Mouse (Mus musculus) R1 (cell line): ENCODE data around the gene Cdrt4.

ENCODE experiments used
- DNase-seq: peaks from one replicate; pipeline ENCODE4 v3.0.0-alpha.2; 2018; ENCODE audit warnings: low read depth, low spot score

Gene Cdrt4

GRCm38 (mm10) chr11:62951012-62951411 is at the start of gene Cdrt4:
Gene Cdrt4 (plus strand): TSS chr11:62951193.
- no peak for DNase-seq

- DNase-seq = peak; percentile 81
Measured at GRCm38 (mm10) chr11:62901699-62902323, 49.2 kb upstream of the Cdrt4 start.

DNA sequence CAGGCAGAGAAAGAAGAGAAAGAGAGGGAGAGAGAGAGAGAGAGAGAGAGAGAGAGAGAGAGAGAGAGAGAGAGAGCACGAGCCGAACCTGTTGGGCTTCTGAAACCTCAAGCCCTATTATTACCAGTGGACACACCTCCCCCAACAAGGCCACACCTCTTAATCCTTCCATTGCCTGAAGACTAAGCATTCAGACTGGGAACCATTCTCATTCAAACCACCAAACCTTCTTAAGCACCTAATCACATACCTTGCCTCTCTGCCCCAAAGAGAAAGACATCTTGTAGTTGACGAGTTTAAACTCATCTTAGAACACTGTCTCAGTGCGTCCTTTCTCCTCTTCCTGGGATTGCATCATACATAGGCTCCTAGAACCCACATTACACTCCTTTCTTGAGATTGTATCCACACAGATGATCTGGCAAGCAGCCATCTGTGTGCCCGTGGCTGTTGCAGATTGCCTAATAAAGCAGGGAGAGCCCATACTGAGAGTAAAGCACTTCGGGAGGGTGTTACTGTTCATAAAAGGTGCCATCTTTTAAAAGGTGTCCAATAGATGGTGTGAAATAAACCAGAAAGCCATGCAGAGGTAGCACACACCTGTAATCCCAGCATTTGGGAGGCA is 47.0 kb upstream of the Cdrt4 start:
- DNase-seq = peak; percentile 80

- DNase-seq = peak; percentile 50
Measured at GRCm38 (mm10) chr11:62909720-62910306, 41.2 kb upstream of the Cdrt4 start.

- no peak for DNase-seq
Measured at GRCm38 (mm10) chr11:62911362-62911761, 39.6 kb upstream of the Cdrt4 start.

DNA sequence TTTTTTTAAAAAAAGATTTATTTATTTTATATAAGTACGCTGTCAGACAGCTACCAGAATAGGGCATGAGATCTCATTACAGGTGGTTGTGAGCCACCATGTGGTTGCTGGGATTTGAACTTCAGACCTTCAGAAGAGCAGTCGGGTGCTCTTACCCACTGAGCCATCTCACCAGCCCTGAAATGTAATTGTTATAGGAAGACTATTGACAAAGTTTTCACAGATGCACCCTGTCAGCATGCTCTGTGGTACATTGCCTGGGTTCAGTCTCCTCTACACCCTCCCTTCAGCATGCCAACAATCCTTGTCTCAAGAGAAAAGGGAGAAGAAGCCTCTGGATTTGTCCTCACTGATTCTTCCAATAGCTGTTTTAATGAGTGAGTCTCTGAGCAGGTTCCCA is 37.9 kb upstream of the Cdrt4 start:
- no peak for DNase-seq

GRCm38 (mm10) chr11:62914532-62914931 is 36.5 kb upstream of the Cdrt4 start:
- peak; percentile 54 for DNase-seq

DNA sequence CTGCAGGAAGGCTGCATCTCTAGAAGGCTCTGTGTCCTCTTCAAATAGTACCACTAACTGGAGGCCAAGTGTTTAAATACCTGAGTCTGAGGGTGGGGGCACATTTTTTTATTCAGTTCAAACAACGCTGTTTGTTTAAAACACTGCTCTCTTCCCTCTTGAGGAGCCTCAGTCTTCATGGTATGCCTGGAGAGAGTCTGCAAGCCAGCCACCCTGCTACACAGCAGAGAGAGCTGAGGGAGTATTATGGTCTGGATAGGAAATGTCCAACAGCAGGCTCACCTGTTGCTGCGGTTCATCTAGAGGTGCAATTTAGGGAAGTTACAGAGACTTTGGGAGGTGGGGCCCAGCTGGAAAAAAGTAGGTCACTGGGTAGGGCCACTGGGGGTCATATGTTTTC is 35.5 kb upstream of the Cdrt4 start:
- no peak for DNase-seq

DNA sequence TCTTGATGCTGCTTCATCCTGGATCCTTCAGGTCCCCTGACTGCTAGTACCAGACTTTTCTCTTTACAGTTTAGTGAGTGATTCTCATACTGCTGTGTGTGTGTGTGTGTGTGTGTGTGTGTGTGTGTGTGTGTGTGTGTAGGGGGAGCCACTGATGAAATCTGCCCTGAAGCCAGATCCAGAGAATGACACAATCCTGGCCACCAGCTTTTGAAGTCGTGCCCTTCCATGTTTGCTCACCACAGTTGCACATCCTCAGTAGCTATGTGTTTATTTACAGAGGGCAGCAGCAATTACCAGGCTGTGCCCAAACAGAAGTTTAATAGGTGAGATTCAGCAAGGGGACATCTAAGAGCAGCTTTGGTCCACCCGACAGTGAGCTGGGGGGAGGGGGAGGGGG is 34.2 kb upstream of the Cdrt4 start:
- no peak for DNase-seq

GRCm38 (mm10) chr11:62919946-62920742 is 30.8 kb upstream of the Cdrt4 start:
- no peak for DNase-seq

DNA sequence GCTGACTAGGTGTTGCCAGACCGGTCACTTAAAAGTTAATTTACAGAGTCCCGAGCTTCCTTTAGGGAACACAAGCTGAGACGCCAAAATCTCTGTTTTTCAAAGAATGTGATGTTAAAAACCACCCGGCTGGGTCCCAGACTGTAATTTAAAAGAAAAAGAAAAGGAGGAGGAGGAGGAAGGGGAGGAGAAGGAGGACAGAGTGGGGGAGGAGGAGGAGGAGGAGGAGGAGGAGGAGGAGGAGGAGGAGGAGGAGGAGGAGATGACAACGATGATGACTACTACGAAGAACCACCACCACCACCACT is 30.3 kb upstream of the Cdrt4 start:
- no peak for DNase-seq

- DNase-seq = peak; percentile 93
Measured at GRCm38 (mm10) chr11:62921052-62921977, 29.7 kb upstream of the Cdrt4 start.

DNA sequence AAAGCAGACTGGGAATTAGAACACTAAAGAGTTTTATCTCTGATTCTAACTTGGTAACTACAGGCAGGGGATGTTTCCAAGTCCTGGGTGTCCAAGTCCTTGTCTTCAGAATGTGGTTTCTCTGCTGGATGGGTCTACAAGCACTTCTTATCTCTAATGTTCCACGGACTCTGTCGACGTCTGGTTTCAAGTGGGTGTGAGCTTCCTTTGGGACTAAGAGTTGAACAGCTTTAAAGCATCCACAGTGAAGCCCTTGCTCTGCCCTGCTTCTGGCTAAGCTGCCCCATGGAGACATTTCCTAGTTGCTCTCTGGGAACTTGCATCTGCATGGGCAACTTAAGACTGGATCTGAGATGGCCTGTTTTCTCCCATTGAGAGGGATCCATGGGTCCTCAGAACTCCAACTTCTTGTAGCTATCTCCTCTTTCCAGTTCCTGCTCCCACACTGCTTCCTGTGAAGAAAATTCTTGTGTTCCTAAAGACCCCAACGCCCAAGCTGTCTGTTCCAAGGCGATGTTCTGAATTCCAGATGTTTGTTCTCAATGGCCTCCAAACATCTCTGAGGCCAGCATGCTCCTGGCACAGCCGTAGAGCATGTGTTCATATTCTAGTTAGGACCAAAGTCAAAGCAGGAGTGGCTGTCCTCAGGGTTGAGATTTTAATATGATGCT is 26.8 kb upstream of the Cdrt4 start:
- DNase-seq = no peak

GRCm38 (mm10) chr11:62929799-62930198 is 21.2 kb upstream of the Cdrt4 start:
- DNase-seq = peak; percentile 46

- DNase-seq = no peak
Measured at GRCm38 (mm10) chr11:62930574-62930973, 20.4 kb upstream of the Cdrt4 start.

DNA sequence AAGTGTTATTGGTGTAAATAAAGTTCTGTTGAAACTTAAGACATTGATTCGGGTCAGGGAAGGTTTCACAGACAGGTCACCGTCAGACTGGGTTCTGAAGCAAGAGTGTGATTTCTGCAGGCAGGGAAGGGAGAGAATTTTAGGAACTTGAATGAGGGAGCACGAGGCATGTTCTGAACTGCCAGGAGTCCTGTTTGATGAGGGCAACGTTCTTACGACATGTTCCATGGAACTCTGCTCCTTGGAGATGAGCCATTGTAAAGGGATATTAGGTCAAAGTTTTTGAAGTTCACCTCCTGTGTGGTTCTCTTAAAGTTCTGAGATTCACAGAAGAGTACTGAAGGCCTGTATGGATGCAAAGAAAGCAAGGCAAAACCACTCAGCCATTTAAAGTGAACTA is 19.9 kb upstream of the Cdrt4 start:
- no peak for DNase-seq

- peak; percentile 71 for DNase-seq
Measured at GRCm38 (mm10) chr11:62933099-62933498, 17.9 kb upstream of the Cdrt4 start.

- DNase-seq = no peak
Measured at GRCm38 (mm10) chr11:62934795-62935514, 16.0 kb upstream of the Cdrt4 start.

- no peak for DNase-seq
Measured at GRCm38 (mm10) chr11:62937986-62938385, 13.0 kb upstream of the Cdrt4 start.

- DNase-seq = no peak
Measured at GRCm38 (mm10) chr11:62938921-62939320, 12.1 kb upstream of the Cdrt4 start.
